Mouse (Mus musculus) megakaryocyte, embryonic 14.5 days (primary cell): ENCODE measurements around the gene Prdx5. TPM values are rescaled to one million over a fixed set of nuclear protein-coding genes. Genes with fewer than 3 reads are reported as not detected.

Experiments used
- H3K27me3 ChIP-seq: replicated peaks from 2 replicates; pipeline ENCODE3; 2012; ENCODE audit warnings: inconsistent platforms
- H3K36me3 ChIP-seq: replicated peaks from 2 replicates; pipeline ENCODE3; 2012; ENCODE audit warnings: low read length, inconsistent platforms, mixed read lengths
- H3K4me1 ChIP-seq: 2 replicates; pipeline ENCODE4 v1.6.1; 2012; ENCODE audit warnings: inconsistent platforms
- H3K4me3 ChIP-seq: replicated peaks from 2 replicates; pipeline ENCODE3; 2012; ENCODE audit warnings: moderate library complexity, mild to moderate bottlenecking, inconsistent platforms
- H3K9me3 ChIP-seq: 2 replicates; pipeline ENCODE4 v1.6.1; 2012; ENCODE audit warnings: inconsistent platforms
- FLI1 ChIP-seq: IDR thresholded peaks from 2 replicates; pipeline ENCODE4 v1.6.1; 2012; ENCODE audit warnings: low read length, inconsistent platforms, mixed read lengths
- GATA1 ChIP-seq: IDR thresholded peaks from 3 replicates; pipeline ENCODE4 v1.6.1; 2012; ENCODE audit warnings: mixed read lengths, low read length, inconsistent platforms, borderline replicate concordance
- polyA plus RNA-seq: library from polyadenylated mRNA; stranded (reverse); fragments of >175 nt; gene quantifications from 2 replicates; pipeline ENCODE4 v1.2.3, GENCODE M21; 2012; ENCODE audit warnings: low replicate concordance; ENCODE audit not compliant: insufficient read depth

The Prdx5 gene
- polyA plus RNA-seq: 209 and 955 TPM in 2 replicates

- H3K36me3 ChIP-seq: peaks cover 75% of the 10 kb centered on the region
- TF ChIP-seq FLI1 (peak; percentile 97; the same call in 1 of the 2 replicates), GATA1 (no peak)
- H3K27me3 ChIP-seq: no peaks in the 10 kb centered on the region
- peaks cover 80% of the 10 kb centered on the region for H3K4me1 ChIP-seq
- no peaks in the 10 kb centered on the region for H3K9me3 ChIP-seq
- peak within 1 kb of the TSS; percentile 99 for H3K4me3 ChIP-seq
Observed at GRCm38 (mm10) chr19:6909507-6910289, at the start of gene Prdx5, which contains the start of gene Trmt112. TSS of gene Prdx5 (minus strand) at chr19:6910106. TSS of gene Trmt112 (plus strand) at chr19:6909698.

GRCm38 (mm10) chr19:6956461-6956860, 46.6 kb upstream of the Prdx5 start:
- H3K27me3 ChIP-seq: no peaks in the 10 kb centered on the region
- peaks cover 89% of the 10 kb centered on the region for H3K36me3 ChIP-seq
- TF ChIP-seq GATA1 (no peak), FLI1 (no peak)
- no peak overlapping the region for H3K4me3 ChIP-seq
- H3K9me3 ChIP-seq: no peaks in the 10 kb centered on the region
- peaks cover 85% of the 10 kb centered on the region for H3K4me1 ChIP-seq

GRCm38 (mm10) chr19:6955424-6955823, 45.5 kb upstream of the Prdx5 start:
- no peak overlapping the region for H3K4me3 ChIP-seq
- peaks cover 90% of the 10 kb centered on the region for H3K4me1 ChIP-seq
- H3K9me3 ChIP-seq: no peaks in the 10 kb centered on the region
- H3K36me3 ChIP-seq: peaks cover 80% of the 10 kb centered on the region
- H3K27me3 ChIP-seq: no peaks in the 10 kb centered on the region
- TF ChIP-seq GATA1 (no peak), FLI1 (no peak)

GRCm38 (mm10) chr19:6954046-6954445, 44.1 kb upstream of the Prdx5 start:
- H3K4me1 ChIP-seq: peaks cover 92% of the 10 kb centered on the region
- H3K36me3 ChIP-seq: peaks cover 77% of the 10 kb centered on the region
- H3K4me3 ChIP-seq: no peak overlapping the region
- H3K9me3 ChIP-seq: no peaks in the 10 kb centered on the region
- TF ChIP-seq GATA1 (no peak), FLI1 (no peak)
- no peaks in the 10 kb centered on the region for H3K27me3 ChIP-seq

GRCm38 (mm10) chr19:6952712-6953037, 42.8 kb upstream of the Prdx5 start:
- TF ChIP-seq FLI1 (no peak), GATA1 (no peak)
- peak overlapping the region; percentile 95 for H3K4me3 ChIP-seq
- H3K4me1 ChIP-seq: peaks cover 92% of the 10 kb centered on the region
- no peaks in the 10 kb centered on the region for H3K27me3 ChIP-seq
- peaks cover 77% of the 10 kb centered on the region for H3K36me3 ChIP-seq
- no peaks in the 10 kb centered on the region for H3K9me3 ChIP-seq

- Histone ChIP-seq H3K9me3 (no peaks in the 10 kb centered on the region), H3K4me1 (peaks cover 87% of the 10 kb centered on the region), H3K4me3 (peak overlapping the region; percentile 95), H3K27me3 (no peaks in the 10 kb centered on the region), H3K36me3 (peaks cover 74% of the 10 kb centered on the region)
- TF ChIP-seq GATA1 (no peak), FLI1 (no peak)
Observed at GRCm38 (mm10) chr19:6951994-6952711, 42.2 kb upstream of the Prdx5 start.

GRCm38 (mm10) chr19:6951381-6951968, 41.6 kb upstream of the Prdx5 start:
- Histone ChIP-seq H3K27me3 (no peaks in the 10 kb centered on the region), H3K4me3 (peak overlapping the region; percentile 95)

GRCm38 (mm10) chr19:6950613-6951153, 40.8 kb upstream of the Prdx5 start:
- no peaks in the 10 kb centered on the region for H3K27me3 ChIP-seq
- no peaks in the 10 kb centered on the region for H3K9me3 ChIP-seq
- peaks cover 74% of the 10 kb centered on the region for H3K36me3 ChIP-seq
- TF ChIP-seq GATA1 (no peak), FLI1 (no peak)
- H3K4me3 ChIP-seq: peak overlapping the region; percentile 95
- H3K4me1 ChIP-seq: peaks cover 81% of the 10 kb centered on the region

More at GRCm38 (mm10) chr19:6951381-6951968, 41.6 kb upstream of the Prdx5 start:
- H3K4me1 ChIP-seq: peaks cover 83% of the 10 kb centered on the region
- no peaks in the 10 kb centered on the region for H3K9me3 ChIP-seq
- TF ChIP-seq FLI1: peak; percentile 54; the same call in 1 of the 2 replicates
- TF ChIP-seq GATA1: no peak
- H3K36me3 ChIP-seq: peaks cover 74% of the 10 kb centered on the region

- peak overlapping the region; percentile 95 for H3K4me3 ChIP-seq
- H3K4me1 ChIP-seq: peaks cover 81% of the 10 kb centered on the region
- H3K27me3 ChIP-seq: no peaks in the 10 kb centered on the region
- no peak for TF ChIP-seq GATA1
- TF ChIP-seq FLI1: no peak
- no peaks in the 10 kb centered on the region for H3K9me3 ChIP-seq
- peaks cover 74% of the 10 kb centered on the region for H3K36me3 ChIP-seq
Observed at GRCm38 (mm10) chr19:6949951-6950350, 40.0 kb upstream of the Prdx5 start.

- Histone ChIP-seq H3K9me3 (no peaks in the 10 kb centered on the region), H3K36me3 (peaks cover 71% of the 10 kb centered on the region), H3K4me1 (peaks cover 79% of the 10 kb centered on the region), H3K27me3 (no peaks in the 10 kb centered on the region), H3K4me3 (peak overlapping the region; percentile 3)
- TF ChIP-seq FLI1: no peak
- no peak for TF ChIP-seq GATA1
Observed at GRCm38 (mm10) chr19:6949532-6949931, 39.6 kb upstream of the Prdx5 start.
